Mouse (Mus musculus) MN1 (cell line): Measurements from ENCODE around the gene Dazap2.
"Not testable (repeated sequence)": the region's sequence is repeated elsewhere in the genome, so short reads cannot be mapped to it uniquely, and the experiment has no call there.

Source experiments
- DNase-seq: peaks from one replicate; pipeline ENCODE4 v3.0.0-alpha.2; 2016; ENCODE audit warnings: low spot score

The Dazap2 gene

GRCm38 (mm10) chr15:100611951-100612350 lies 3.2 kb upstream of the Dazap2 start:
- no peak for DNase-seq

GRCm38 (mm10) chr15:100612432-100612831 lies 2.7 kb upstream of the Dazap2 start:
- no peak for DNase-seq

- DNase-seq: peak; percentile 90
These were observed 1.6 kb upstream of the Dazap2 start for GRCm38 (mm10) chr15:100613584-100613983.

- DNase-seq: no peak
These were observed 742 bp upstream of the Dazap2 start for GRCm38 (mm10) chr15:100614218-100614995.

- DNase-seq: peak; percentile 96
These were observed 674 bp downstream of the Dazap2 start for GRCm38 (mm10) chr15:100615825-100616220.

- DNase-seq: no peak
These were observed 1.1 kb downstream of the Dazap2 start for GRCm38 (mm10) chr15:100616221-100616620.

- DNase-seq: no peak
These were observed 4.1 kb downstream of the Dazap2 start for GRCm38 (mm10) chr15:100619200-100619599.

GRCm38 (mm10) chr15:100621671-100622070 lies 6.5 kb downstream of the Dazap2 start:
- DNase-seq: not testable (repeated sequence)

GRCm38 (mm10) chr15:100622164-100622563 lies 7.0 kb downstream of the Dazap2 start:
- DNase-seq: no peak

- DNase-seq: no peak
These were observed 8.6 kb downstream of the Dazap2 start for GRCm38 (mm10) chr15:100623754-100624153.

- no peak for DNase-seq
These were observed 9.3 kb downstream of the Dazap2 start for GRCm38 (mm10) chr15:100624435-100624834.

GRCm38 (mm10) chr15:100627287-100627686 lies 12.1 kb downstream of the Dazap2 start:
- peak; percentile 77 for DNase-seq

- DNase-seq: peak; percentile 69
These were observed 12.7 kb downstream of the Dazap2 start for GRCm38 (mm10) chr15:100627774-100628370.

- peak; percentile 84 for DNase-seq
These were observed 13.6 kb downstream of the Dazap2 start for GRCm38 (mm10) chr15:100628797-100629196.

- no peak for DNase-seq
These were observed 15.0 kb downstream of the Dazap2 start for GRCm38 (mm10) chr15:100630126-100630525.

- no peak for DNase-seq
These were observed 16.5 kb downstream of the Dazap2 start for GRCm38 (mm10) chr15:100631454-100632170.

GRCm38 (mm10) chr15:100632323-100632722 lies 17.2 kb downstream of the Dazap2 start:
- DNase-seq: no peak

- no peak for DNase-seq
These were observed 18.2 kb downstream of the Dazap2 start for GRCm38 (mm10) chr15:100633341-100633740.

GRCm38 (mm10) chr15:100635239-100635638 lies 20.1 kb downstream of the Dazap2 start:
- no peak for DNase-seq

GRCm38 (mm10) chr15:100635851-100636645 lies 20.9 kb downstream of the Dazap2 start:
- no peak for DNase-seq

- DNase-seq: no peak
These were observed 21.8 kb downstream of the Dazap2 start, which contains the start of gene Smagp for GRCm38 (mm10) chr15:100636700-100637501. Gene Smagp, minus strand, starts transcription at chr15:100636940.
